Mouse (Mus musculus): Measurements from ENCODE around the gene Ap3b2. TPM values are rescaled to one million over a fixed set of nuclear protein-coding genes. Genes with fewer than 3 reads are reported as not detected.
A peak's percentile ranks its signal among the peaks of the same experiment; 100 is the strongest.
"Not testable (repeated sequence)": the region's sequence is repeated elsewhere in the genome, so short reads cannot be mapped to it uniquely, and the experiment has no call there.

The Ap3b2 gene
- polyA plus RNA-seq, 1 experiment, result not detected

GRCm38 (mm10) chr7:81489649-81490048 is 4.1 kb downstream of the Ap3b2 start:
- TF ChIP-seq TCF3 (IDR thresholded peaks at IDR 0.05; ENCODE audit: insufficient read length, low read depth) (no peak), MYOD1 (IDR thresholded peaks at IDR 0.05; ENCODE audit: control insufficient read depth in 1 of 3, insufficient read length in 2 of 3, low read depth in 2 of 3) (no peak), REST (IDR thresholded peaks at IDR 0.05; ENCODE audit: insufficient read depth, insufficient read length) (no peak), SRF (IDR thresholded peaks at IDR 0.05; ENCODE audit: control insufficient read depth, insufficient read length, low read depth) (no peak), USF1 (IDR thresholded peaks at IDR 0.05; ENCODE audit: low read depth) (no peak), MYOG (IDR thresholded peaks at IDR 0.05; ENCODE audit: control insufficient read depth in 1 of 3, insufficient read depth in 1 of 3, insufficient read length in 2 of 3, low read depth in 2 of 3) (no peak), TCF12 (IDR thresholded peaks at IDR 0.05; ENCODE audit: insufficient read depth, poor library complexity, severe bottlenecking) (no peak), E2F4 (IDR thresholded peaks at IDR 0.05; ENCODE audit: insufficient read depth) (no peak), CEBPB (IDR thresholded peaks at IDR 0.05; ENCODE audit: insufficient read depth, poor library complexity, severe bottlenecking) (no peak), POLR2AphosphoS2 (IDR thresholded peaks at IDR 0.05; ENCODE audit: insufficient read length, low read depth) (no peak), POLR2A (IDR thresholded peaks at IDR 0.05; ENCODE audit: insufficient read length, low read depth) (no peak), MAX (IDR thresholded peaks at IDR 0.05; ENCODE audit: low read depth) (no peak)
- H3K79me2 ChIP-seq (ENCODE audit: control insufficient read depth, insufficient read depth), result no peaks in the 10 kb centered on the region

GRCm38 (mm10) chr7:81480800-81481199 is 12.9 kb downstream of the Ap3b2 start:
- Histone ChIP-seq H3K27me3 (ENCODE audit: control insufficient read depth, insufficient read depth, insufficient read length) (no peaks in the 10 kb centered on the region), H3K4me2 (ENCODE audit: low read depth) (peak overlapping the region; percentile 38), H3K79me2 (ENCODE audit: control insufficient read depth, insufficient read depth) (no peaks in the 10 kb centered on the region), H3K4me3 (no peak overlapping the region), H3ac (ENCODE audit: control insufficient read depth, insufficient read length) (no peak overlapping the region), H3K36me3 (ENCODE audit: control insufficient read depth, insufficient read depth) (no peaks in the 10 kb centered on the region)
- TF ChIP-seq USF1 (IDR thresholded peaks at IDR 0.05; ENCODE audit: low read depth), result no peak
- TF ChIP-seq POLR2A (IDR thresholded peaks at IDR 0.05; ENCODE audit: insufficient read length, low read depth), result no peak
- no peak for TF ChIP-seq E2F4 (IDR thresholded peaks at IDR 0.05; ENCODE audit: insufficient read depth)

More at GRCm38 (mm10) chr7:81489649-81490048, 4.1 kb downstream of the Ap3b2 start:
- no peak overlapping the region for H3ac ChIP-seq (ENCODE audit: control insufficient read depth, insufficient read length)
- H3K36me3 ChIP-seq (ENCODE audit: control insufficient read depth, insufficient read depth), result no peaks in the 10 kb centered on the region
- H3K4me2 ChIP-seq (ENCODE audit: low read depth), result no peak overlapping the region
- no peak overlapping the region for H3K4me3 ChIP-seq
- peaks cover 12% of the 10 kb centered on the region for H3K27me3 ChIP-seq (ENCODE audit: control insufficient read depth, insufficient read depth, insufficient read length)

DNA sequence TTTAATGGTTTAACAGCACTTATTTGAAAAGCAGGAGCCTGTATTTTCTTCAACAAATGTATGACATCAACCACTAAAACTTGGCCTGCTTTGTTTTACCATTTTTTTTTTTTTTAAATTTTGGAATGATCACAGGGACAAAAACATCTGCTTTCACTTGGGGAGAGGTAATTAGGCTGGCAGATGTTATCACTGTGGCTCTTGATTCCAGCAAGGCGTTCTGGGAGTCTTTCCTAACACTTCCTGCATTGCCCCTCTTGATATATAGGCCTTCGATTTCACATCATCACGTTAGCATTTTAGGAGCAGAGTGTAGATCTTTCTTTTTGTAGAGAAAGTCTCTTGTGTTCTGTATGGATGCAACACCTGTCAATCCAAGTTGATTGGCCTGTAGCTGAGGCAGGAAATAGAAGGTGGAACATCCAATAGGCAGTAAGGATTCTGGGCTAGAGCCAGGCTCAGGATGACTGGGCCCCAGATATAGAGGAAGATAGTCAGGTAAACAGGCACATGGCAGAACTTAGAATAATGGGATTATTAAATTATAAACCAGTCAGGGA is 14.1 kb downstream of the Ap3b2 start:
- no peak overlapping the region for H3ac ChIP-seq (ENCODE audit: control insufficient read depth, insufficient read length)
- TF ChIP-seq TCF12 (IDR thresholded peaks at IDR 0.05; ENCODE audit: insufficient read depth, poor library complexity, severe bottlenecking) (no peak), TCF3 (IDR thresholded peaks at IDR 0.05; ENCODE audit: insufficient read length, low read depth) (no peak), USF1 (IDR thresholded peaks at IDR 0.05; ENCODE audit: low read depth) (no peak), MAX (IDR thresholded peaks at IDR 0.05; ENCODE audit: low read depth) (no peak)
- no peaks in the 10 kb centered on the region for H3K79me2 ChIP-seq (ENCODE audit: control insufficient read depth, insufficient read depth)

DNA sequence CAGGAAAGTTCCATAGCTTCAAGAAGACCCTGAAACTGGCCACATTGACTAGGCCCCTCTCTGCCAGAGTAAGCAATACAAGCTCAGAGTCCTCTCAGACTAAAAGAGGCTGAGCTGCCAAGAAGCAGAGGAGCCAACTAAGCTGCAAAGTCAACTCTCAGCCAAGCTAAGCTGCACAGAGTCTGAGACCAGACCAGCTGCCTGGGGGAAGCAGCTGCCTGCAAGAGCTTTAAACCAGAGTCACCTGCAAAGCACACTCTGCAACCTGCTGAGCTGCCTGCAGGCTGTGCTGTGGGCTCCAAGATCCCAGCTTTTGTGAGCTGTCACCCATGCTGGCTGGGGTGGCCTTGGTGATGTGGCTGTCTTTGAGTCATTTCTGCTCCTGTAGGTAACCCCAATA is 15.5 kb downstream of the Ap3b2 start:
- H3K27me3 ChIP-seq (ENCODE audit: control insufficient read depth, insufficient read depth, insufficient read length); H3ac ChIP-seq (ENCODE audit: control insufficient read depth, insufficient read length); H3K4me2 ChIP-seq (ENCODE audit: low read depth); H3K79me2 ChIP-seq (ENCODE audit: control insufficient read depth, insufficient read depth); H3K36me3 ChIP-seq (ENCODE audit: control insufficient read depth, insufficient read depth); H3K4me3 ChIP-seq: not testable (repeated sequence)

More for the DNA sequence above, 14.1 kb downstream of the Ap3b2 start:
- Histone ChIP-seq H3K27me3 (ENCODE audit: control insufficient read depth, insufficient read depth, insufficient read length) (no peaks in the 10 kb centered on the region), H3K4me2 (ENCODE audit: low read depth) (no peak overlapping the region), H3K4me3 (no peak overlapping the region), H3K36me3 (ENCODE audit: control insufficient read depth, insufficient read depth) (no peaks in the 10 kb centered on the region)

DNA sequence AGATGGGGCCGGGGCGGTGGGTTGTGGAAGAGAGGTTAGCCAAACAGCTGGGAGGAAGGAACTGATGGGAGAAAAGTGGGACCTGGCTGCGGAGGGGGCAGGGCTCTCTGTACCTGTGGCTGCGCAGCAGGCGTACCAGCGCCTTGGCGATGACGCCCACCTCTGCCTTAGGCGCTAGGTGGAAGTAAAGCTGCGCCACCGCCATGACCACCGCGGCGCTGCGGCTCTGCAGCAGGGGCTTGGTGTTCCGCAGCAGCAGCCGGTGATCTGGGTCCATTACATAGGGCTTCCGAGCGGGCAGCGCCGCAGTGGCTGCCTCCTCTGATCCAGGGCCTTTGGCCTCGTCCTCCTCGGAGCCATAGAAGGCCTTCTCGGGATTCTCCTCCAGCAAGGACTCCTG is 16.9 kb downstream of the Ap3b2 start:
- Histone ChIP-seq H3K27me3 (ENCODE audit: control insufficient read depth, insufficient read depth, insufficient read length) (peaks cover 2% of the 10 kb centered on the region), H3K4me3 (no peak overlapping the region), H3K79me2 (ENCODE audit: control insufficient read depth, insufficient read depth) (no peaks in the 10 kb centered on the region), H3K36me3 (ENCODE audit: control insufficient read depth, insufficient read depth) (no peaks in the 10 kb centered on the region), H3K4me2 (ENCODE audit: low read depth) (no peak overlapping the region), H3ac (ENCODE audit: control insufficient read depth, insufficient read length) (no peak overlapping the region)
- TF ChIP-seq MAX (IDR thresholded peaks at IDR 0.05; ENCODE audit: low read depth) (no peak), REST (IDR thresholded peaks at IDR 0.05; ENCODE audit: insufficient read depth, insufficient read length) (no peak), E2F4 (IDR thresholded peaks at IDR 0.05; ENCODE audit: insufficient read depth) (no peak), USF1 (IDR thresholded peaks at IDR 0.05; ENCODE audit: low read depth) (no peak)

- no peaks in the 10 kb centered on the region for H3K36me3 ChIP-seq (ENCODE audit: control insufficient read depth, insufficient read depth)
- H3K4me3 ChIP-seq, result no peak overlapping the region
- TF ChIP-seq POLR2A (IDR thresholded peaks at IDR 0.05; ENCODE audit: insufficient read length, low read depth) (no peak), E2F4 (IDR thresholded peaks at IDR 0.05; ENCODE audit: insufficient read depth) (no peak), TCF12 (IDR thresholded peaks at IDR 0.05; ENCODE audit: insufficient read depth, poor library complexity, severe bottlenecking) (no peak), TCF3 (IDR thresholded peaks at IDR 0.05; ENCODE audit: insufficient read length, low read depth) (no peak), MYOG (IDR thresholded peaks at IDR 0.05; ENCODE audit: control insufficient read depth in 1 of 3, insufficient read depth in 1 of 3, insufficient read length in 2 of 3, low read depth in 2 of 3) (no peak), CEBPB (IDR thresholded peaks at IDR 0.05; ENCODE audit: insufficient read depth, poor library complexity, severe bottlenecking) (no peak), MYOD1 (IDR thresholded peaks at IDR 0.05; ENCODE audit: control insufficient read depth in 1 of 3, insufficient read length in 2 of 3, low read depth in 2 of 3) (no peak), USF1 (IDR thresholded peaks at IDR 0.05; ENCODE audit: low read depth) (no peak), REST (IDR thresholded peaks at IDR 0.05; ENCODE audit: insufficient read depth, insufficient read length) (no peak), MAX (IDR thresholded peaks at IDR 0.05; ENCODE audit: low read depth) (no peak), POLR2AphosphoS2 (IDR thresholded peaks at IDR 0.05; ENCODE audit: insufficient read length, low read depth) (no peak), SRF (IDR thresholded peaks at IDR 0.05; ENCODE audit: control insufficient read depth, insufficient read length, low read depth) (no peak)
- no peak overlapping the region for H3K4me2 ChIP-seq (ENCODE audit: low read depth)
- H3K27me3 ChIP-seq (ENCODE audit: control insufficient read depth, insufficient read depth, insufficient read length), result peaks cover 14% of the 10 kb centered on the region
- no peak overlapping the region for H3ac ChIP-seq (ENCODE audit: control insufficient read depth, insufficient read length)
- no peaks in the 10 kb centered on the region for H3K79me2 ChIP-seq (ENCODE audit: control insufficient read depth, insufficient read depth)
Observed at GRCm38 (mm10) chr7:81475221-81475620, 18.5 kb downstream of the Ap3b2 start.
